Mouse (Mus musculus) forebrain, embryonic 14.5 days (tissue): ENCODE results near the gene Patj. TPM values are rescaled to one million over a fixed set of nuclear protein-coding genes. Genes with fewer than 3 reads are reported as not detected.

Experiments used
- ATAC-seq: fragments of 200-750 bp; cut with Nextera tagmentation; 2 replicates; pipeline ENCODE4 v1.8.0; 2017; ENCODE audit warnings: mild to moderate bottlenecking, moderate library complexity
- DNase-seq: peaks from one replicate; pipeline ENCODE4 v3.0.0-alpha.2; 2015; ENCODE audit warnings: low spot score
- H3K27ac ChIP-seq: fragments of 300-500 bp; sonication (generic); 2 replicates; pipeline ENCODE4 v1.5.1; 2014; ENCODE audit warnings: low read depth, mild to moderate bottlenecking, control low read depth, low read length, moderate library complexity
- H3K27me3 ChIP-seq: fragments of 300-500 bp; sonication (generic); replicated peaks from 2 replicates; pipeline ENCODE4 v1.6.1; 2014; ENCODE audit warnings: low read length, control low read depth, mixed read lengths; ENCODE audit not compliant: control insufficient read depth, insufficient read depth
- H3K36me3 ChIP-seq: fragments of 300-500 bp; sonication (generic); 2 replicates; pipeline ENCODE4 v1.6.1; 2014; ENCODE audit warnings: low read length, control low read depth; ENCODE audit not compliant: control insufficient read depth, insufficient read depth
- H3K4me1 ChIP-seq: fragments of 300-500 bp; sonication (generic); 2 replicates; pipeline ENCODE4 v1.6.1; 2014; ENCODE audit warnings: antibody characterized with exemption, low read length, control low read depth; ENCODE audit not compliant: control insufficient read depth, insufficient read depth
- H3K4me2 ChIP-seq: fragments of 300-500 bp; sonication (generic); 2 replicates; pipeline ENCODE4 v1.6.1; 2014; ENCODE audit warnings: mild to moderate bottlenecking, control low read depth, low read length
- H3K4me3 ChIP-seq: fragments of 300-500 bp; sonication (generic); 2 replicates; pipeline ENCODE4 v1.5.1; 2014; ENCODE audit warnings: low read depth, low read length, control low read depth
- H3K9ac ChIP-seq: fragments of 300-500 bp; sonication (generic); 2 replicates; pipeline ENCODE4 v1.6.1; 2014; ENCODE audit warnings: mild to moderate bottlenecking, low read length, control low read depth, moderate library complexity
- H3K9me3 ChIP-seq: fragments of 300-500 bp; sonication (generic); replicated peaks from 2 replicates; pipeline ENCODE4 v1.6.1; 2016; ENCODE audit warnings: low read length, control low read depth, mixed read lengths; ENCODE audit not compliant: control insufficient read depth
- WGBS: fragments of 180-500 bp; shearing (Covaris S2); extraction: QIAGEN DNeasy Blood & Tissue Kit; methylation state at CpG from one replicate; pipeline ENCODE4 v1.1.7; 2014; 5-methylcytosine and 5-hydroxymethylcytosine counted together
- polyA plus RNA-seq: library from polyadenylated mRNA; unstranded; fragments of >200 nt; fragmentation: Nextera tagmentation; extraction: Ambion mirVana; gene quantifications from 2 replicates; pipeline ENCODE4 v1.2.1, GENCODE M21; 2014

Patj gene
- polyA plus RNA-seq, 1 experiment from 2014 or later: 7.1 TPM

- Histone ChIP-seq H3K36me3 (no peaks in the 10 kb centered on the region), H3K4me2 (no peak overlapping the region), H3K9me3 (no peaks in the 10 kb centered on the region), H3K9ac (no peak overlapping the region), H3K4me1 (no peaks in the 10 kb centered on the region; the same call in 1 of the 2 replicates), H3K4me3 (no peak overlapping the region), H3K27ac (no peak overlapping the region), H3K27me3 (no peaks in the 10 kb centered on the region)
- WGBS: 74% methylated on average over 8 of the region's 8 CpGs
- DNase-seq (no peak), ATAC-seq (no peak)
Measured at GRCm38 (mm10) chr4:98439261-98440005, 43.8 kb downstream of the Patj start.

- Histone ChIP-seq H3K4me1 (no peaks in the 10 kb centered on the region; the same call in 1 of the 2 replicates), H3K9ac (no peak overlapping the region), H3K27ac (no peak overlapping the region), H3K36me3 (no peaks in the 10 kb centered on the region), H3K9me3 (no peaks in the 10 kb centered on the region), H3K4me2 (no peak overlapping the region), H3K27me3 (no peaks in the 10 kb centered on the region), H3K4me3 (no peak overlapping the region)
- ATAC-seq (no peak), DNase-seq (no peak)
- 83% methylated on average over 3 of the region's 3 CpGs for WGBS
Measured at GRCm38 (mm10) chr4:98441248-98441647, 45.7 kb downstream of the Patj start.

DNA sequence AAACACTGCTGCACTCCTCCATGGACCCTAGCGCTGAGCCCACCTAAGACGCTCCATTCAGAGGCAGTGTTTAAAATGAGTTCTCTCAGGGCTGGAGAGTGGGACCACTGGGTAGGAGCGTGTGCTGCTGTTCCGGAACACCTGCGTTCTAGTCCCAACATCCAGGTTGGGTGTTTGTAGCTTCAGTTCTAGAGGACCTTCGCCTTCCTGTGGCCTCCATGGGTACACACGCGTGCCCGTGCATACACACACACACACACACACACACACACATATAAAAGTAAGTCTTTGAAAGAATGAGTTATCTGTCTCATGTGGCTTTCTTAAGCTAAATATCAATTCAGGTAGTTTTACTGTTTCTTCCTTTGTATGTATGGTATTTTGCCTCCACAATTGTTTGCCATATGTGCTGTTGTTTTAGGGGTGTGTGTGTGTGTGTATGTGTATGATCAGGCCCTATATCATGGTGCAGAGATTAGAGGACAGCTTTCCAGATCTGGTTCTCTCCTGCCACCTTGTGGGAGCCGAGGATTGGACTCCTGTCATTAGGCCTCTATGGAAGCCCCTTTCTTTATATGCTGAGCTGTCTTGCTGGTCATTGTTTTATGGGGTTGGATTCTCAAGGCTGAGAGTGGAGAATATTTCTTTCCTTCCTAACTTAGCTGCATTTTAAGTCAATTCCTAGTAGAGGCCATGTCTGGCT is 49.0 kb downstream of the Patj start:
- no peaks in the 10 kb centered on the region for H3K36me3 ChIP-seq
- H3K9ac ChIP-seq: no peak overlapping the region
- H3K4me1 ChIP-seq: no peaks in the 10 kb centered on the region; the same call in 1 of the 2 replicates
- WGBS: 88% methylated on average over 10 of the region's 10 CpGs
- DNase-seq (peak; percentile 87), ATAC-seq (peak; percentile 94)
- H3K4me2 ChIP-seq: no peak overlapping the region
- H3K27ac ChIP-seq: no peak overlapping the region
- no peaks in the 10 kb centered on the region for H3K27me3 ChIP-seq
- H3K4me3 ChIP-seq: no peak overlapping the region
- no peaks in the 10 kb centered on the region for H3K9me3 ChIP-seq

DNA sequence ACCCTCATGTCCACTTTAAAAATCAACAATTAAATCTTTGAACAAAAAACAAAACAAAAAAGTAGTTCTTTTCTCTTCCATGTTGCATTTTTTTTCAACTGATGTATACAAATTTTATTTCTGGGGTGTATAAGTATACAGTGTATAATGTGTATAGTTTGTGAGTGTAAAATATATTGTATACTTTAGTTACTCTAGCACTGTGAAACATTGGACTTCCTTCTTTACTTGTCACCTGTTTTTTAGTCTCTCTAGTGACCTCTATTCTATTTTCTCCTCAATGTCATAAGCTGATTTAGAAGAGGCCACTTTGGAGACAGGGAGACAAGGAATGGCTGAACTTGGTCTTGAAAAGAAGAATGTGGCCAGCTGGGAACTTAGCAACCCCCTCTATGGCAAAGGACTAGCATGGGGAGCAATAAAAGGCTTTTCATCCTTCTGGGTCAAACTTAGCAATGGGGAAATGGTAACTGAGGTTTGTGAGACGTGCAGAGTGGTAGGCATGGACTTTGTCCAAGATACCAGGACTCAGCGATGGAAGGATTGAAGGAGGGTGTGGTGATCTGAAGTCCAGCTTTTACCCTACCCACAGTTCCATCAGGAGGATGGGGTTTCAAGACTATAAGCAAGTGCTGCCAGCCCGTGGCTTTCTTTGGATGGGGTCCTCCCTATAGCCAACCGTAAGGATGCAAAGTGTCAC is 54.1 kb downstream of the Patj start:
- no peaks in the 10 kb centered on the region for H3K4me1 ChIP-seq
- H3K36me3 ChIP-seq: no peaks in the 10 kb centered on the region
- DNase-seq: no peak
- H3K27me3 ChIP-seq: no peaks in the 10 kb centered on the region
- H3K9me3 ChIP-seq: no peaks in the 10 kb centered on the region
- no peak overlapping the region for H3K4me3 ChIP-seq
- no peak overlapping the region for H3K4me2 ChIP-seq
- H3K9ac ChIP-seq: no peak overlapping the region
- WGBS: 88% methylated on average over 4 of the region's 4 CpGs
- no peak for ATAC-seq
- H3K27ac ChIP-seq: no peak overlapping the region

DNA sequence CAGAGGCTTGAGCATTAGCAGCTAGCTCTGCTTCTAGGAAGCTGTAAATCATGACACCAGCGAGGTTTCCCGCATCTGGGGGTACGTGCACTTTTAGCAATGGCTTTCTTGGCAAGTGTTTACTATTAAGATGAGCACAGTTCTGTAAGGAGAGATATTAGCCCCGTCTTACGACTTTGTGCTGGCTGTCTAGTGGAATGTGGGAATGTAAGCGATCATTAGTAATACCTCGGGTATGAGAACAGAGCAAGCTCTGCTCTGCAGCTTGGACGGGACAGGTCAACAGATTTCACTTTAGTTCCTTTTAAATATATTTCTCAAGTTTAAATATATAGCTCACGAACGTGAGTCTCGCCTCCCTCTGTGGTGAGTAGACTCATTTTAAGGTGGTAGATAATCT is 54.7 kb downstream of the Patj start:
- no peaks in the 10 kb centered on the region for H3K9me3 ChIP-seq
- DNase-seq (no peak), ATAC-seq (no peak)
- H3K9ac ChIP-seq: no peak overlapping the region
- H3K27ac ChIP-seq: no peak overlapping the region
- 92% methylated on average over 11 of the region's 11 CpGs for WGBS
- H3K4me1 ChIP-seq: no peaks in the 10 kb centered on the region
- H3K4me2 ChIP-seq: no peak overlapping the region
- no peak overlapping the region for H3K4me3 ChIP-seq
- no peaks in the 10 kb centered on the region for H3K36me3 ChIP-seq
- H3K27me3 ChIP-seq: no peaks in the 10 kb centered on the region

GRCm38 (mm10) chr4:98450829-98451228 is 55.2 kb downstream of the Patj start:
- ATAC-seq (no peak), DNase-seq (no peak)
- Histone ChIP-seq H3K27me3 (no peaks in the 10 kb centered on the region), H3K9ac (no peak overlapping the region), H3K9me3 (no peaks in the 10 kb centered on the region), H3K4me2 (no peak overlapping the region), H3K4me3 (no peak overlapping the region), H3K27ac (no peak overlapping the region), H3K36me3 (no peaks in the 10 kb centered on the region), H3K4me1 (no peaks in the 10 kb centered on the region)
- WGBS: 93% methylated on average over 5 of the region's 5 CpGs

DNA sequence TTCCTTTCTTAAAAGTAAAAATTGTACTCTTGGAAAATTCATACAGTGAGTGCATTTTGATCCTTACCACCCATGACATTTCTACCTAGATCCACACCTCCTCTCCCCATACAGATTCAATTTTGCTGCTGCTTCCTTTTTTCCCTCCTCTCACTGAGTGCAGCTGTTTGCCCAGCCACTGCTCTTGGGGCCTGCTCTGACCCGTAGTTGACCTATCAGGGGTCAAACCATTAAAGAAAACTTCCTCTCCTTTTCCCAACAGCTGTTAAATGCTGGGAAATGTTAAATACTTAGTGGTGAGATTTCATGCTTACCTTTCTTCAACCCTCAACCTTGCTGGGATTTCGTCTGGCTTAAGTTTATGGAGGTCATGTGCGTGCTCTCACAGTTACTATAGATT is 55.7 kb downstream of the Patj start:
- H3K9ac ChIP-seq: no peak overlapping the region
- WGBS: 89% methylated on average over 3 of the region's 3 CpGs
- DNase-seq (no peak), ATAC-seq (no peak)
- H3K4me3 ChIP-seq: no peak overlapping the region
- no peak overlapping the region for H3K27ac ChIP-seq
- no peak overlapping the region for H3K4me2 ChIP-seq
- H3K9me3 ChIP-seq: no peaks in the 10 kb centered on the region
- no peaks in the 10 kb centered on the region for H3K27me3 ChIP-seq
- H3K36me3 ChIP-seq: no peaks in the 10 kb centered on the region
- no peaks in the 10 kb centered on the region for H3K4me1 ChIP-seq

- H3K9ac ChIP-seq: no peak overlapping the region
- no peak overlapping the region for H3K27ac ChIP-seq
- no peaks in the 10 kb centered on the region for H3K27me3 ChIP-seq
- ATAC-seq (no peak), DNase-seq (no peak)
- H3K36me3 ChIP-seq: no peaks in the 10 kb centered on the region
- H3K9me3 ChIP-seq: no peaks in the 10 kb centered on the region
- no peak overlapping the region for H3K4me2 ChIP-seq
- H3K4me3 ChIP-seq: no peak overlapping the region
- WGBS: 96% methylated on average over 2 of the region's 2 CpGs
- no peaks in the 10 kb centered on the region for H3K4me1 ChIP-seq
Measured at GRCm38 (mm10) chr4:98452725-98453124, 57.1 kb downstream of the Patj start.

DNA sequence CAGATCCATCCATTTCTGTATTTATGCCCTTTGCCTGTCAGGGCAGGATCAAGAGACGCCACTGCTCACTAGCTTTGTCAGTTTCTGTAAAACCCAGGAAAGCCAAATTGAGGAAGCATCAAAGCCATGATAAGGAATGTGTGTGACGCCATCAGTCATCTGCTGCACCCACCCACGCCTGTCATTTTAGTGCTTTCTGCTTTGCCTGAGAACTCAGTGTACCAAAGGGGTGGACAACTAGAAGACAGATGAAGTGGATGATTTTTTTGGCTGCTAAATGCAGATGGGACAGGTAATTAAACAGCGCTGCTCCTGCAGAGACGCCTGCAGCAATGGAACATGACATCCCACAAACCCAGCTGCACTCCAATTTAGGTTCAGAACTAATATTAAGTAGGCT is 57.6 kb downstream of the Patj start:
- no peak overlapping the region for H3K9ac ChIP-seq
- no peaks in the 10 kb centered on the region for H3K36me3 ChIP-seq
- WGBS: 87% methylated on average over 5 of the region's 5 CpGs
- H3K4me1 ChIP-seq: no peaks in the 10 kb centered on the region
- no peak overlapping the region for H3K27ac ChIP-seq
- H3K4me3 ChIP-seq: no peak overlapping the region
- no peaks in the 10 kb centered on the region for H3K27me3 ChIP-seq
- H3K9me3 ChIP-seq: no peaks in the 10 kb centered on the region
- DNase-seq: no peak
- no peak for ATAC-seq
- H3K4me2 ChIP-seq: no peak overlapping the region
